Mouse (Mus musculus) kidney, postnatal 25 days (tissue): ENCODE measurements around the gene Gp6.
A peak's percentile ranks its signal among the peaks of the same experiment; 100 is the strongest.
"Not testable (repeated sequence)": the region's sequence is repeated elsewhere in the genome, so short reads cannot be mapped to it uniquely, and the experiment has no call there.

Experiments
- DNase-seq, 2 experiments: peaks; one replicate each; pipeline ENCODE4 v3.0.0; 2021; ENCODE audit warnings: mixed read lengths in 2 of 2

Gp6 gene

GRCm38 (mm10) chr7:4397730-4398129 lies at the start of gene Gp6:
Gene Gp6, minus strand, starts transcription at chr7:4397744.
- no peak for DNase-seq

GRCm38 (mm10) chr7:4447138-4447537 lies 49.6 kb upstream of the Gp6 start:
- DNase-seq: peak in 1 of 2 experiments; percentile 8

- peak; percentile 94 to 96 for DNase-seq
Observed at GRCm38 (mm10) chr7:4445216-4445791, 47.8 kb upstream of the Gp6 start, which contains the start of gene Rdh13. Gene Rdh13, minus strand, starts transcription at chr7:4445649.

- DNase-seq: no peak
Observed at GRCm38 (mm10) chr7:4440549-4440948, 43.0 kb upstream of the Gp6 start.

GRCm38 (mm10) chr7:4437721-4438120 lies 40.2 kb upstream of the Gp6 start:
- DNase-seq: no peak

- no peak for DNase-seq
Observed at GRCm38 (mm10) chr7:4432026-4432425, 34.5 kb upstream of the Gp6 start.

- peak; percentile 76 to 88 for DNase-seq
Observed at GRCm38 (mm10) chr7:4431548-4431947, 34.0 kb upstream of the Gp6 start.

GRCm38 (mm10) chr7:4430246-4430844 lies 32.8 kb upstream of the Gp6 start:
- DNase-seq: no peak

- peak; percentile 91 to 97 for DNase-seq
Observed at GRCm38 (mm10) chr7:4427161-4427912, 29.8 kb upstream of the Gp6 start.

- no peak for DNase-seq
Observed at GRCm38 (mm10) chr7:4420230-4420629, 22.7 kb upstream of the Gp6 start.

GRCm38 (mm10) chr7:4419681-4420080 lies 22.1 kb upstream of the Gp6 start:
- no peak for DNase-seq

GRCm38 (mm10) chr7:4412406-4412805 lies 14.9 kb upstream of the Gp6 start:
- DNase-seq: not testable (repeated sequence)

- DNase-seq: no peak
Observed at GRCm38 (mm10) chr7:4373521-4373920, 24.0 kb downstream of the Gp6 start.

GRCm38 (mm10) chr7:4337509-4337908 lies 60.0 kb downstream of the Gp6 start, which contains the start of gene Ncr1:
Gene Ncr1, plus strand, starts transcription at chr7:4337724.
- no peak for DNase-seq

- DNase-seq: no peak
Observed at GRCm38 (mm10) chr7:4323301-4323700, 74.2 kb downstream of the Gp6 start.
